Mouse (Mus musculus) heart, postnatal 4 days (tissue): ENCODE data around the gene Heca. TPM values are rescaled to one million over a fixed set of nuclear protein-coding genes. Genes with fewer than 3 reads are reported as not detected.
"Not testable (repeated sequence)": the region's sequence is repeated elsewhere in the genome, so short reads cannot be mapped to it uniquely, and the experiment has no call there.

Experiments used
- DNase-seq: peaks from one replicate; pipeline ENCODE4 v3.0.0; 2021
- total RNA-seq, 2 experiments: library from RNA; stranded (reverse); gene quantifications; 2 replicates each; pipeline ENCODE4 v1.2.3; 2021

Heca gene
- 10 to 100 TPM; 45.1 to 46.8 TPM for total RNA-seq

GRCm38 (mm10) chr10:17947960-17948730 is at the start of gene Heca:
Gene Heca, minus strand, starts transcription at chr10:17948067.
- DNase-seq: peak; percentile 94

GRCm38 (mm10) chr10:17990576-17990975 is 42.7 kb upstream of the Heca start:
- no peak for DNase-seq

DNA sequence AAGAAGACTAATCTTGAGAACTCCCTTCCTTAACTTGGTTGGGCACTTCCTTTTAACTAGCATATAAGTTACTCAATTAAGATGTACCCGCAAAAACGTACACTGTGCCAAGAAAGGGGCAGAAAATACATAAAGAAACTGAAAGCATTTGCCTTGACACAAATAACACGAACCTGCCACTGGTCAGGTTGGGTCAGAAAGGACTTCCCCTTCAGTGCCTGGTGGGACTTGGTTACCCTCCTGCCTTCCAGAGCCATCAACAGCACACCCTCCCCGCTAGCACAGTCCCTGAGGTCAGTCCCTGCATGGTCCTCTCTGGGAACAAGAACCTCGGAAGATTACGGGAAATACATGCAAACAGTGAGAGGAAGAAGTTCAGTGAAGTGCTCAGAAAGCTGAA is 41.3 kb upstream of the Heca start:
- DNase-seq: no peak

- DNase-seq: no peak
Observed at GRCm38 (mm10) chr10:17987823-17988423, 40.1 kb upstream of the Heca start.

DNA sequence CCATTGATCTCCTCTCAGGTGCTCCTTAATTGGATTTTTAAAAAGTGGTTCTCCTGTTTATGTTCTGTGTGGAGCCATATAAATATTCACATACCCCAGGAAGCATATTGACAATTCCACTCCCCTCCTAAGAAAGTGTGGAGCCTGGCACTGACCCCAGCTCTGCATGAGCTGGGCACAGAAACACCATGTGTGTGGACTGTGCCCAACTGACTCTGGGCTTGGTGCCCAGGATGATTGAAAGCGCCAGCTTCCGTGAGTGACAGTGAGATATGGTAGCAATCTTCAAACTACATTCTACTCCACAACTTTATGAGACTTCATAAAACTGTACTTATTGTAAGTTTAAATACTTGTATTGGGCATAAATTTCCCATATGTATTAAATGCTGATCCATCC is 35.4 kb upstream of the Heca start:
- DNase-seq: peak; percentile 81

DNA sequence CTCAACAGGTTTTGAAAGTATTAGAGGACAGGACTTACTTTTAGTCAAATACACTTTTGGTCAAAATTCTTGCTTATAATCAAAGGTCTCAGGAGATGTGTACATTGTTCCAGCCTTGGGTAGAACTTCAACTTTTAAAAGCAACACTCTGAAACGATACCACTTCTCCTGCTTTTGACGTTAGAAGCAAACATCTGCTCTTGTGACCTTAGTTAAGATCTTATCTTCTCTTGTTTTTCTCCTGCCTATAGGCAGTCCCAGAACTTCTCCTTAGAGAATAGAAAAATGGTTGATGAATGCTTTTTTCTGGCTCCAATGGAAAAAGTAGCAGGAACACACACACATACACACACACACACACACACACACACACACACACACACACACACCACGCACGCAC is 18.2 kb upstream of the Heca start:
- DNase-seq: no peak

- peak; percentile 53 for DNase-seq
Observed at GRCm38 (mm10) chr10:17950761-17951160, 2.9 kb upstream of the Heca start.

DNA sequence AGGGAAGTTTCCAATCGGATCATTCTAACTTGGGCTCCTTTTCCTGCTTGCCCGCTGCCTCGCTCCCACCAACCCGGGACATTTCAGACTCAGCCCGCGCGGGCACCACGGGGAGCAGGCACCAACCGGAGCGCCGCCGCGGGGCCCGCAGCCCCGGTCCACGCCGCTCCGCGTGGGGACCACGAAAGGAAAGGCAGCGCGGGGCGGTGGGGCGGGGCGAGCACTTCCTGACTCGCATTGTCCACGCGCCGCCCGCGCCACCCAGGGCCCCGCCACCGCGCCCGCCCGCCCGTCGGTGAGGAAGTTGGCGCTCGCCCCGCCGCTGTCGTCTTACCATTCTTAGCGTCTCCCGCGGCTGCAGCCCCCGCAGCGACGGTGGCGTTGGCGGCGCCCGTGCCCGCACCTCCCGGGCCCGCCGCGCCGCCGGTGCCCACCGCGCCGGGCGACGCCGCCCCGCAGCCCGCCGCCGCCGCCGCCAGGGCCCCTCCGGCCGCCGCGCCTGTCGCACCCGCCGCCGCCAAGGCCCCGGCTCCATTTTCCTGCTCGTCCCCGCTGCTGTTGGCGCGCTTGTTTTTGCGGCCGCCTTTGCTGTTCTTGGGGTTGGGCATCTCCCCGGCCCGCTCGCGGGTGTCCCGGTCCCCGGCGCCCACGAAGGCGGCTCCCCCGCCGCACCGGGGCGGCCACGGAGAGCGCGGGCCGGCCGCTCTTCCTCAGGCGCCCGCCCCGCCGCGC is 526 bp downstream of the Heca start:
- peak; percentile 76 for DNase-seq

DNA sequence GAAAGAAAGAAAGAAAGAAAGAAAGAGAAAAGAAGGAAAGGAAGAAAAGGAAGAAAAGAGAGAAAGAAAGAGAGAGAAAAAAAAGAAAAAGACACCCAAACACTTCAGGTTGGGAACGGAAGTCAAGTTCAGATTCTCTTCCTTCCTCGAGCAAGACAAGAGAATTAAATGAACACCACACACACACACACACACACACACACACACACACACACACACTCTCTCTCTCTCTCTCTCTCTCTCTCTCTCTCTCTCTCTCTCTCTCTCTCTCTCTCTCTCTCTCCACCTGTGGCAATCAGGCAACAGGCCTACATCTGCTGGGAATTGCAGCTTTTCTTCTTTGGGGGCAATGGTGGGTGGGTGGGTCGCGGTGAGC is 1.1 kb downstream of the Heca start:
- not testable (repeated sequence) for DNase-seq

DNA sequence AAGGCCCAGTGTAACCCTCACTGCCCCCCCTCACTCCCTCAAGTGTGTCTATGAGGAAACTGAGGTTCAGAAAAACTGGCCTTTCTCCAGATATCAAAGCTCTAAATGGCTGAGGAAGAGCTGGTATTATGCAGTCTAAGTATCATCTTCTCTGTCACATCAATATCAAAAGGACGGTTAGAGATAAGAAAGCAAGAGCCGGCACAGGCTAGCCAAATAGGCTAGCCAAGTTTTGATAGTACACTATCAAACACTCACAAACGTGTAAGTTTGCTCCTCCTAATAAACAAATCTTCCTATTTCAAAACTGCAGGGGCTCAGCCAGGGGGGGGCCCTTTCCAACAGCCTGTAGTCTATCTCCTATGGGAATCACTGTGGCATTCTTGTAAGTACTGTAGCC is 1.8 kb downstream of the Heca start:
- DNase-seq: no peak

GRCm38 (mm10) chr10:17933622-17934021 is 14.2 kb downstream of the Heca start:
- no peak for DNase-seq

- peak; percentile 35 for DNase-seq
Observed at GRCm38 (mm10) chr10:17932131-17932530, 15.7 kb downstream of the Heca start.

DNA sequence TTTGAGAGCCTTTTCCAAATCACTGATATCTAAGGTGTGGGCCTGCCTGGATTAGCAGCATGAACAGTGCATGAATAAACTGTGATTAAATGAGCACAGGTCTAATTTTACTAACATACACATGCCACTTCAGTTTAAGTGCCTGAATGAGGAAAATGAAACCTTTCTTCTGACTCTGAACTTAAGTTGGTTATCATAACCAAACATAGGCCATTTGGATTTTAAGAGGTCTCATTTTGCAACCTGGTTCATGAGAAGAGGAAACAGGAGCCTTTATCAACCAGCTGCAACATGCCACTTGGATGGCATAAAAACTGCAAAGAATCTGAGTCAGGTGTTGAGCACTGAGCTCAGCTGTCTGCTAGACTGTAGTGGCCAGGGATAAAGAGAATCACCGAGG is 16.7 kb downstream of the Heca start:
- no peak for DNase-seq

DNA sequence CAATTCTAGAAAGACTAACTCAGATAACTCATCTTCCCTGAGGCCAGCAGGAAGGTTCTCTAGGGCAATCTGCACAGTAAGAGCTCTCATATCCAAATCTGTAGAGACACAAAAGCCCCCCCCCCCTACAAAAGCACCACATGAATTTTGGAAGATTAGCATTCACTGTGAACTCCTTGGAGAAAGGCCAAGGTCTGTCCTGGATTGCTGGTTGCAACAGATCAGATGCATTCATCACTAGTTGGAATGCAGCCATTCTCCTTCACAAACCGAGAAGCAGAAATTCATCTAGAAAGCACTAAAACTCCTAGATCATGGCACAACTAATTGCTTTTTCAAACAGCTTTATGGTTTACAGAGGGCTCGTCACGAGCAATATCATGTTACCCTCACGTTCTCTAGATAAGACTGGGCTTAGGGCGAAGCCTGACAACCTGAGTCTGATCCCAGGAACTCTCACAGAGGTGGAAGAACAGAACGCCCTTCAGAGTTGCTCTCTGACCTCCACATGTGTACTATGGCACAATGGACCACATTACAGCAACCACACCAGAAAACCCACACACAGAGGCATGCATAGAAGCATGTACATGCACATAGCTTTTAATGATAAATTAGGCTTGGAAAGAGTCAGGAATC is 17.3 kb downstream of the Heca start:
- DNase-seq: peak; percentile 21

- DNase-seq: no peak
Observed at GRCm38 (mm10) chr10:17925200-17925599, 22.7 kb downstream of the Heca start.

DNA sequence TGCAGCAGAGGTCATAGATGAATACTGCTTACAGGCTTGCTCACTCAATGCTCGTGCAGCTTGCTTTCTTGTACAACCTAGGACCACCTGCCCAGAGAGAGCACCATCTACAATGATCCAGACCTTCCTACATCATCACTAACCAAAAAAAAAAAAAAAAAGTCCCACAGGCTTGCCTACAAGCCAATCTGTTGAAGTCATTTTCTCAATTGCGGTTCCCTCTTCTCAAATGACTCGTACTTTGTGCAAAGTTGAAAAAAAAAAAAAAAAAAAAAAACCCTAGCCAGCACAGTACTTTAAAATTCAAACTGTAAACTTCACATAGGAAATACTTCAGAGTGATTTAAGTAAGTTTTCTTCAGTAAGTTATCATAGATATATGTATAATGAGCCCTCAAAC is 23.7 kb downstream of the Heca start:
- DNase-seq: no peak

GRCm38 (mm10) chr10:17921381-17921780 is 26.5 kb downstream of the Heca start:
- no peak for DNase-seq

- DNase-seq: no peak
Observed at GRCm38 (mm10) chr10:17919971-17920370, 27.9 kb downstream of the Heca start.

DNA sequence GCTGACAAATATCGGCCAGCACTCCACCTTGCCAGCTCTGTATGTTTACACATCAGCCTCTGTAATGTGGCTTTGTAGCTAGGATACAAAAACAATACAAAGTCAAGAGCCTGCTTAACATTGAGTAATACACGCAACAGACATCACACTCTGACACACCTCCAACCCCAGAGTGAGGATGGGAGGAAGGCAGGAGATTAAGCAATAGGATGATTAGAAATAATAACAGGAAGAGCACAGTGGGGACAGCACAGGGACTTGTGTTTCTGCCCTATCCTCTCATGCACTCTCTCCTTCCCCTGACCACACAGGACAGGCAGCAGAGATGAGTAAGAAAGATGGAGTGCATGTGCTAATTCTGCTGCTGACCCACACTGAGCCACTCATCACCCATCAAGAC is 28.8 kb downstream of the Heca start:
- DNase-seq: no peak

GRCm38 (mm10) chr10:17908731-17909130 is 39.1 kb downstream of the Heca start:
- no peak for DNase-seq

- DNase-seq: not testable (repeated sequence)
Observed at GRCm38 (mm10) chr10:17906405-17906804, 41.5 kb downstream of the Heca start.

DNA sequence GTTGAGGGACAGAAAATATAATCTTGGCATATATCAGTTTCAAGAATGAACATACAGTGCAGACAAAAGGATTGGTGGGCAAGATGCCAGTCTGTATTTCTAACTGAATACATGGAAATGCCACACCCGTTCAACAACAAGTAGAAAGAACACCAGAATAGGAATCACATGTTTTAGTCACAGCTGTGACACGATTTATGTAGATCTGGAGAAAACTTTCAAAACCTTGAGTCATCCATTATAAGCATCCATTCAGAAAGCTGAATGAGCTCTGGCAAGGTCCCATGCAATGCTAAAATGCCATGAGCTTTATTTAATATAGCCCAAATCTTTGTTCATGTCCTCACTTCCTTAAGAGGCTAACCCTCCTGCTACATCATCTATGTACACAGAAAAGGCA is 44.4 kb downstream of the Heca start:
- no peak for DNase-seq

GRCm38 (mm10) chr10:17880724-17881123 is 67.1 kb downstream of the Heca start:
- no peak for DNase-seq
